Mouse (Mus musculus): ENCODE data around the gene Aanat. TPM values are rescaled to one million over a fixed set of nuclear protein-coding genes. Genes with fewer than 3 reads are reported as not detected.

Gene Aanat
- total and polyA plus RNA-seq, 3 experiments: not detected

- TF ChIP-seq TCF12 (IDR thresholded peaks at IDR 0.05; ENCODE audit: low read depth, low read length): 0 out of 2 replicates have a peak, but pooled peaks have one; percentile 26
- TF ChIP-seq SIN3A (IDR thresholded peaks at IDR 0.05; ENCODE audit: low read length): 0 out of 2 replicates have a peak, but pooled peaks have one; percentile 50
- peak; percentile 55 for TF ChIP-seq SMC3 (IDR thresholded peaks at IDR 0.05; ENCODE audit: low read depth, low read length)
- no peak for TF ChIP-seq EP300 (IDR thresholded peaks at IDR 0.05; ENCODE audit: low read depth in 1 of 2, low read length in 2 of 2)
- 0 out of 2 replicates have a peak, but pooled peaks have one; percentile 28 for TF ChIP-seq ELF1 (IDR thresholded peaks at IDR 0.05; ENCODE audit: low read depth, low read length)
- 0 out of 2 replicates have a peak, but pooled peaks have one; percentile 39 for TF ChIP-seq ETS1 (IDR thresholded peaks at IDR 0.05; ENCODE audit: low read depth, low read length)
- TF ChIP-seq UBTF (IDR thresholded peaks at IDR 0.05; ENCODE audit: borderline replicate concordance, insufficient read depth, low read depth, low read length): no peak
- TF ChIP-seq MXI1 (IDR thresholded peaks at IDR 0.05; ENCODE audit: low read depth, low read length): peak; percentile 50; the same call in 1 of the 2 replicates
- peak; percentile 98 for TF ChIP-seq TBP (IDR thresholded peaks at IDR 0.05; ENCODE audit: low read depth, low read length)
These were observed 39.1 kb downstream of the Aanat start (continued) for GRCm38 (mm10) chr11:116625081-116626000.

- Histone ChIP-seq H3K4me3 (ENCODE audit: control insufficient read depth in 1 of 2, insufficient read depth in 1 of 2, low read depth in 2 of 2, low read length in 2 of 2) (peak within 1 kb of the TSS; percentile 41 to 45), H3K79me2 (ENCODE audit: control insufficient read depth, insufficient read depth, low read length, poor library complexity) (peaks cover 6% of the 10 kb centered on the region; the same call in 1 of the 2 replicates), H3K36me3 (ENCODE audit: control insufficient read depth in 1 of 2, insufficient read depth in 2 of 2, low read length in 2 of 2) (peaks cover 0 to 7% of the 10 kb centered on the region in 2 experiments; a peak in 1 of 4 replicates), H3K27me3 (ENCODE audit: control insufficient read depth in 1 of 2, insufficient read depth in 2 of 2, low read length in 2 of 2) (no peaks in the 10 kb centered on the region), H3K4me1 (ENCODE audit: control insufficient read depth in 1 of 2, insufficient read depth in 2 of 2, low read length in 2 of 2) (peaks cover 15 to 44% of the 10 kb centered on the region in 2 experiments), H3K27ac (ENCODE audit: control insufficient read depth, low read depth, low read length) (peak within 1 kb of the TSS; percentile 40), H3K9ac (ENCODE audit: control insufficient read depth, low read depth, low read length, poor library complexity, severe bottlenecking) (peak within 1 kb of the TSS; percentile 48), H3K9me3 (replicated peaks; ENCODE audit: insufficient read depth, low read length) (no peaks in the 10 kb centered on the region)
- peak; percentile 83 for DNase-seq (ENCODE audit: low read depth, low spot score)
- 0 out of 2 replicates have a peak, but pooled peaks have one; percentile 20 for TF ChIP-seq NRF1 (IDR thresholded peaks at IDR 0.05; ENCODE audit: insufficient read depth, low read depth, low read length, poor library complexity, severe bottlenecking)
- 0 out of 2 replicates have a peak, but pooled peaks have one; percentile 25 for TF ChIP-seq ZNF384 (IDR thresholded peaks at IDR 0.05; ENCODE audit: low read depth, low read length)
- TF ChIP-seq SMC3 (IDR thresholded peaks at IDR 0.05; ENCODE audit: low read depth, low read length): no peak
- TF ChIP-seq POLR2A (IDR thresholded peaks at IDR 0.05; ENCODE audit: control insufficient read depth in 1 of 2, insufficient read depth in 1 of 2, low read depth in 1 of 2, low read length in 2 of 2, poor library complexity in 1 of 2): peak; percentile 94 to 95
- TF ChIP-seq HCFC1 (IDR thresholded peaks at IDR 0.05; ENCODE audit: low read depth, low read length): peak; percentile 61; the same call in 1 of the 2 replicates
- TF ChIP-seq POLR2AphosphoS5 (IDR thresholded peaks at IDR 0.05; ENCODE audit: borderline replicate concordance, low read depth, low read length): peak; percentile 91
- 0 out of 2 replicates have a peak, but pooled peaks have one; percentile 17 for TF ChIP-seq SIN3A (IDR thresholded peaks at IDR 0.05; ENCODE audit: low read length)
- peak; percentile 8; the same call in 1 of the 2 replicates for TF ChIP-seq MXI1 (IDR thresholded peaks at IDR 0.05; ENCODE audit: low read depth, low read length)
- TF ChIP-seq POLR2AphosphoS2 (IDR thresholded peaks at IDR 0.05; ENCODE audit: low read length): peak; percentile 94
- no peak for TF ChIP-seq RCOR1 (IDR thresholded peaks at IDR 0.05; ENCODE audit: low read depth, low read length)
- TF ChIP-seq NELFE (IDR thresholded peaks at IDR 0.05; ENCODE audit: low read depth, low read length): peak; percentile 60; the same call in 1 of the 2 replicates
- TF ChIP-seq ETS1 (IDR thresholded peaks at IDR 0.05; ENCODE audit: low read depth, low read length): peak; percentile 86
- peak; percentile 64; the same call in 1 of the 2 replicates for TF ChIP-seq MAX (IDR thresholded peaks at IDR 0.05; ENCODE audit: low read length)
- TF ChIP-seq USF2 (IDR thresholded peaks at IDR 0.05; ENCODE audit: borderline replicate concordance in 1 of 2, insufficient read depth in 1 of 2, low read depth in 1 of 2, low read length in 2 of 2): no peak
- peak; percentile 6; the same call in 1 of the 2 replicates for TF ChIP-seq TCF12 (IDR thresholded peaks at IDR 0.05; ENCODE audit: low read depth, low read length)
- peak; percentile 100 for TF ChIP-seq ZMIZ1 (IDR thresholded peaks at IDR 0.05; ENCODE audit: low read depth, low read length)
- peak; percentile 97 for TF ChIP-seq TBP (IDR thresholded peaks at IDR 0.05; ENCODE audit: low read depth, low read length)
- 0 out of 2 replicates have a peak, but pooled peaks have one; percentile 3 for TF ChIP-seq USF1 (IDR thresholded peaks at IDR 0.05; ENCODE audit: low read depth, low read length)
- 0 out of 4 replicates have a peak, but pooled peaks of 1 of the 2 experiments have one; percentile 17 for TF ChIP-seq EP300 (IDR thresholded peaks at IDR 0.05; ENCODE audit: low read depth in 1 of 2, low read length in 2 of 2)
- no peak for TF ChIP-seq RAD21 (IDR thresholded peaks at IDR 0.05; ENCODE audit: low read depth, low read length)
- TF ChIP-seq UBTF (IDR thresholded peaks at IDR 0.05; ENCODE audit: borderline replicate concordance, insufficient read depth, low read depth, low read length): no peak
- TF ChIP-seq CHD1 (IDR thresholded peaks at IDR 0.05; ENCODE audit: low read depth, low read length): no peak
- TF ChIP-seq MYC (IDR thresholded peaks at IDR 0.05; ENCODE audit: low read depth, low read length): peak; percentile 68; the same call in 1 of the 2 replicates
- 0 out of 2 replicates have a peak, but pooled peaks have one; percentile 15 for TF ChIP-seq ELF1 (IDR thresholded peaks at IDR 0.05; ENCODE audit: low read depth, low read length)
These were observed 40.3 kb downstream of the Aanat start, which contains the start of gene Rhbdf2 for GRCm38 (mm10) chr11:116626299-116627071. Gene Rhbdf2, minus strand, starts transcription at chr11:116627019.
